Mouse (Mus musculus) CH12.LX (cell line): ENCODE data around the gene Rsph4a. TPM values are rescaled to one million over a fixed set of nuclear protein-coding genes. Genes with fewer than 3 reads are reported as not detected.

Experiments
- DNase-seq: peaks from one replicate; pipeline ENCODE4 v3.0.0-alpha.2; 2013; ENCODE audit errors: extremely low read depth
- H3K27ac ChIP-seq: 2 replicates; pipeline ENCODE4 v1.5.1; 2012; ENCODE audit warnings: low read depth, mild to moderate bottlenecking, control low read depth, moderate library complexity; ENCODE audit not compliant: insufficient read depth
- H3K27me3 ChIP-seq: replicated peaks from 2 replicates; pipeline ENCODE3; 2012; ENCODE audit warnings: inconsistent platforms
- H3K36me3 ChIP-seq, 2 experiments: replicated peaks in 1 of 2; 2 replicates each; pipeline versions ENCODE3 to v1.6.1; 2012; ENCODE audit warnings: inconsistent platforms in 1 of 2, low read length in 1 of 2, mild to moderate bottlenecking in 1 of 2, mixed read lengths in 1 of 2, moderate library complexity in 1 of 2; ENCODE audit not compliant: control insufficient read depth in 1 of 2, insufficient read depth in 1 of 2
- H3K4me1 ChIP-seq, 2 experiments: 2 replicates each; pipeline ENCODE4 v1.6.1; 2012; ENCODE audit warnings: inconsistent platforms in 1 of 2, moderate library complexity in 1 of 2; ENCODE audit not compliant: insufficient read depth in 2 of 2, control insufficient read depth in 1 of 2
- H3K4me2 ChIP-seq: 2 replicates; pipeline ENCODE4 v1.6.1; 2012; ENCODE audit warnings: low read depth, mild to moderate bottlenecking, control low read depth; ENCODE audit not compliant: poor library complexity, insufficient read depth, severe bottlenecking
- H3K4me3 ChIP-seq, 3 experiments: fragments of 150-350 bp in 1 of 3; sonication (generic) in 1 of 3; replicated peaks in 1 of 3; 2 replicates each; pipeline versions ENCODE3 to v1.5.1; 2011 to 2012; ENCODE audit warnings: low read depth in 2 of 3, low read length in 2 of 3, mild to moderate bottlenecking in 2 of 3, moderate library complexity in 2 of 3, control low read depth in 1 of 3, improper control_type of control experiment in 1 of 3, inconsistent platforms in 1 of 3, mixed read lengths in 1 of 3; ENCODE audit not compliant: poor library complexity in 1 of 3
- H3K79me2 ChIP-seq: replicated peaks from 2 replicates; pipeline ENCODE4 v1.6.1; 2012; ENCODE audit warnings: mild to moderate bottlenecking, moderate library complexity; ENCODE audit not compliant: control insufficient read depth, poor library complexity, insufficient read depth, severe bottlenecking; ENCODE audit errors: extremely low read depth
- H3K9ac ChIP-seq: 2 replicates; pipeline ENCODE4 v1.6.1; 2012; ENCODE audit warnings: low read depth, mild to moderate bottlenecking, control low read depth, moderate library complexity; ENCODE audit not compliant: insufficient read depth
- H3K9me3 ChIP-seq: replicated peaks from 2 replicates; pipeline ENCODE3; 2012; ENCODE audit warnings: low read length, inconsistent platforms, mixed read lengths
- BHLHE40 ChIP-seq: IDR thresholded peaks from 2 replicates; pipeline ENCODE4 v1.6.1; 2011; ENCODE audit warnings: mild to moderate bottlenecking, low read depth, low read length, improper control_type of control experiment
- CHD1 ChIP-seq: IDR thresholded peaks from 2 replicates; pipeline ENCODE4 v1.6.1; 2012; ENCODE audit warnings: low read depth, low read length, improper control_type of control experiment, inconsistent platforms
- CTCF ChIP-seq, 2 experiments: IDR thresholded peaks in 1 of 2; conservative IDR thresholded peaks in 1 of 2; 2 replicates each; pipeline ENCODE4 v1.5.1; 2011 to 2012; ENCODE audit warnings: low read depth in 2 of 2, low read length in 2 of 2, improper control_type of control experiment in 1 of 2, inconsistent platforms in 1 of 2, mild to moderate bottlenecking in 1 of 2, moderate library complexity in 1 of 2
- E2F4 ChIP-seq: IDR thresholded peaks from 2 replicates; pipeline ENCODE4 v1.6.1; 2011; ENCODE audit warnings: low read depth, low read length, improper control_type of control experiment; ENCODE audit not compliant: insufficient replicate concordance
- ELF1 ChIP-seq: IDR thresholded peaks from 2 replicates; pipeline ENCODE4 v1.6.1; 2014; ENCODE audit warnings: low read depth, mild to moderate bottlenecking, inconsistent platforms, low read length, improper control_type of control experiment
- EP300 ChIP-seq: IDR thresholded peaks from 2 replicates; pipeline ENCODE4 v1.6.1; 2011; ENCODE audit warnings: low read length, improper control_type of control experiment
- ETS1 ChIP-seq: conservative IDR thresholded peaks from 2 replicates; pipeline ENCODE4 v1.6.1; 2012; ENCODE audit warnings: low read depth, mild to moderate bottlenecking, inconsistent platforms, low read length, improper control_type of control experiment, moderate library complexity
- GABPA ChIP-seq: IDR thresholded peaks from 2 replicates; pipeline ENCODE4 v1.6.1; 2012; ENCODE audit warnings: low read depth, low read length, improper control_type of control experiment, inconsistent platforms; ENCODE audit not compliant: insufficient replicate concordance
- HCFC1 ChIP-seq: IDR thresholded peaks from 2 replicates; pipeline ENCODE4 v1.6.1; 2012; ENCODE audit warnings: low read depth, mild to moderate bottlenecking, inconsistent platforms, low read length, improper control_type of control experiment
- JUN ChIP-seq: IDR thresholded peaks from 2 replicates; pipeline ENCODE4 v1.6.1; 2011; ENCODE audit warnings: low read depth, mild to moderate bottlenecking, low read length, improper control_type of control experiment, moderate library complexity; ENCODE audit not compliant: insufficient read depth
- MAFK ChIP-seq: IDR thresholded peaks from 2 replicates; pipeline ENCODE4 v1.6.1; 2011; ENCODE audit warnings: low read length, improper control_type of control experiment; ENCODE audit not compliant: insufficient replicate concordance
- MAX ChIP-seq: IDR thresholded peaks from 2 replicates; pipeline ENCODE4 v1.6.1; 2011; ENCODE audit warnings: low read length, improper control_type of control experiment
- MAZ ChIP-seq: IDR thresholded peaks from 2 replicates; pipeline ENCODE4 v1.6.1; 2012; ENCODE audit warnings: low read depth, mild to moderate bottlenecking, inconsistent platforms, low read length, improper control_type of control experiment, moderate library complexity
- MXI1 ChIP-seq: IDR thresholded peaks from 2 replicates; pipeline ENCODE4 v1.6.1; 2011; ENCODE audit warnings: mild to moderate bottlenecking, low read depth, low read length, improper control_type of control experiment
- NELFE ChIP-seq: IDR thresholded peaks from 2 replicates; pipeline ENCODE4 v1.6.1; 2011; ENCODE audit warnings: low read depth, low read length, improper control_type of control experiment
- NRF1 ChIP-seq: IDR thresholded peaks from 2 replicates; pipeline ENCODE4 v1.6.1; 2014; ENCODE audit warnings: low read depth, mild to moderate bottlenecking, inconsistent platforms, low read length, improper control_type of control experiment, moderate library complexity
- PAX5 ChIP-seq: IDR thresholded peaks from 2 replicates; pipeline ENCODE4 v1.6.1; 2012; ENCODE audit warnings: low read length, inconsistent platforms, mixed read lengths
- POLR2A ChIP-seq: IDR thresholded peaks from 2 replicates; pipeline ENCODE4 v1.6.1; 2011; ENCODE audit warnings: low read depth, mild to moderate bottlenecking, improper control_type of control experiment, low read length
- POLR2AphosphoS2 ChIP-seq: IDR thresholded peaks from 2 replicates; pipeline ENCODE4 v1.6.1; 2011; ENCODE audit warnings: low read depth, low read length, improper control_type of control experiment
- RAD21 ChIP-seq: IDR thresholded peaks from 2 replicates; pipeline ENCODE4 v1.6.1; 2011; ENCODE audit warnings: low read depth, mild to moderate bottlenecking, low read length, improper control_type of control experiment, moderate library complexity
- RCOR1 ChIP-seq: conservative IDR thresholded peaks from 2 replicates; pipeline ENCODE4 v1.6.1; 2012; ENCODE audit warnings: low read depth, mild to moderate bottlenecking, inconsistent platforms, low read length, improper control_type of control experiment
- SIN3A ChIP-seq: IDR thresholded peaks from 2 replicates; pipeline ENCODE4 v1.6.1; 2012; ENCODE audit warnings: low read length, improper control_type of control experiment, inconsistent platforms
- SMC3 ChIP-seq: IDR thresholded peaks from 2 replicates; pipeline ENCODE4 v1.6.1; 2011; ENCODE audit warnings: low read depth, low read length, improper control_type of control experiment
- TCF12 ChIP-seq: IDR thresholded peaks from 2 replicates; pipeline ENCODE4 v1.6.1; 2014; ENCODE audit warnings: low read depth, mild to moderate bottlenecking, inconsistent platforms, low read length, improper control_type of control experiment
- UBTF ChIP-seq: IDR thresholded peaks from 2 replicates; pipeline ENCODE4 v1.6.1; 2012; ENCODE audit warnings: low read depth, mild to moderate bottlenecking, inconsistent platforms, low read length, improper control_type of control experiment, moderate library complexity
- USF1 ChIP-seq: IDR thresholded peaks from 2 replicates; pipeline ENCODE4 v1.6.1; 2014; ENCODE audit warnings: low read depth, mild to moderate bottlenecking, inconsistent platforms, low read length, improper control_type of control experiment
- ZKSCAN1 ChIP-seq: IDR thresholded peaks from 2 replicates; pipeline ENCODE4 v1.6.1; 2012; ENCODE audit warnings: low read depth, inconsistent platforms, low read length, improper control_type of control experiment, borderline replicate concordance
- ZMIZ1 ChIP-seq: IDR thresholded peaks from 2 replicates; pipeline ENCODE4 v1.6.1; 2012; ENCODE audit warnings: low read depth, mild to moderate bottlenecking, inconsistent platforms, low read length, improper control_type of control experiment
- ZNF384 ChIP-seq: IDR thresholded peaks from 2 replicates; pipeline ENCODE4 v1.6.1; 2012; ENCODE audit warnings: low read depth, low read length, improper control_type of control experiment, inconsistent platforms
- dilution Hi-C: fragments of 300-500 bp; cut with MboI; formaldehyde crosslinking; loops from 2 replicates; pipeline ENCODE4 v1.14.3; 2020; ENCODE audit warnings: low sequenced_read_pairs; ENCODE audit not compliant: extremely low pct_unique_long_range_greater_than_20kb, extremely low pct_ligation_motif_present
- in situ Hi-C: fragments of 300-500 bp; cut with MboI; formaldehyde crosslinking; loops from 3 replicates; pipeline ENCODE4 v1.14.3; 2019; ENCODE audit warnings: low sequenced_read_pairs, low pct_ligation_motif_present, low pct_unique_long_range_greater_than_20kb, mixed read lengths
- polyA plus RNA-seq: library from polyadenylated mRNA; unstranded; fragments of >175 nt; gene quantifications from 2 replicates; pipeline ENCODE4 v1.2.1, GENCODE M21; 2012; ENCODE audit warnings: low read depth; ENCODE audit not compliant: insufficient read length
- total RNA-seq, 2 experiments: library from RNA; depleted of rRNA; stranded (reverse); fragments of 300-350 nt in 1 of 2; fragments of >200 nt in 1 of 2; gene quantifications; 2 replicates each; pipeline ENCODE4 v1.2.3; 2012 to 2014

The Rsph4a gene
- total and polyA plus RNA-seq, 3 experiments = not detected

- Histone ChIP-seq H3K4me2 (no peak overlapping the region), H3K79me2 (no peaks in the 10 kb centered on the region), H3K27me3 (no peaks in the 10 kb centered on the region), H3K9ac (no peak overlapping the region), H3K4me1 (peaks cover 0 to 8% of the 10 kb centered on the region in 2 experiments; a peak in 1 of 4 replicates), H3K9me3 (no peaks in the 10 kb centered on the region), H3K4me3 (no peak overlapping the region), H3K27ac (no peak overlapping the region), H3K36me3 (no peaks in the 10 kb centered on the region)
- TF ChIP-seq ETS1 (no peak), PAX5 (no peak), BHLHE40 (no peak), ELF1 (no peak), ZNF384 (no peak), HCFC1 (no peak), E2F4 (no peak), POLR2A (no peak), MAFK (no peak), POLR2AphosphoS2 (no peak), USF1 (no peak), JUN (no peak), MAX (no peak), NELFE (no peak), ZKSCAN1 (no peak), GABPA (no peak), EP300 (no peak), UBTF (no peak), TCF12 (no peak), MXI1 (no peak)
- DNase-seq = no peak
- dilution Hi-C loops (no loop called here), in situ Hi-C loops (no loop called here)
Measured at GRCm38 (mm10) chr10:33865994-33866393, 38.9 kb upstream of the Rsph4a start.

DNA sequence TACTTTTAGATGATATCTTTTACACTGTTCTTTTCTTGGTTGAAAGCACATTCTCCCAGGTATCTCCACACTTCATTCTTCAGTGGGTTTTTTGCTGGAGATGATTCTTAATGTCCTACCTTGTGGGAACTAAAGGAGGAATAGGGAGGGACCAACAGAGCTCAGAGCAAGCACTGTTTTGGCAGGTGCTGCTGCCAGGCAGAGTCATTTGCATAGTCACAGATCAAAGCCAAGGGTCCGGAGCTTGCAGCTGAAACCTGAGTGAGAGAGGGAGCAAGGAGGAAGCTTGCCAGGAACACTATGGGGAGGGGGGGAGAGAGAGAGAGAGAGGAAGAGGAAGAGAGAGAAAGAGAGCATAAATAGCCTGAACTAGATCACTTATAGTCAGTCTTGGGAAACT is 34.5 kb upstream of the Rsph4a start:
- Histone ChIP-seq H3K4me1 (peaks cover 0 to 8% of the 10 kb centered on the region in 2 experiments; a peak in 1 of 4 replicates), H3K79me2 (no peaks in the 10 kb centered on the region), H3K9ac (no peak overlapping the region), H3K9me3 (peaks cover 2% of the 10 kb centered on the region), H3K27ac (no peak overlapping the region), H3K4me2 (no peak overlapping the region), H3K4me3 (no peak overlapping the region), H3K36me3 (no peaks in the 10 kb centered on the region), H3K27me3 (no peaks in the 10 kb centered on the region)
- dilution Hi-C loops = no loop called here
- peak; percentile 6 for DNase-seq
- TF ChIP-seq CHD1 (no peak), UBTF (no peak), RAD21 (no peak), ZNF384 (no peak), CTCF (conservative IDR thresholded peaks at IDR 0.05 in 1 of 2, IDR thresholded peaks at IDR 0.05 in 1 of 2; ENCODE audit: low read depth in 2 of 2, low read length in 2 of 2) (no peak), MAZ (no peak), TCF12 (no peak), EP300 (no peak), POLR2AphosphoS2 (no peak), HCFC1 (no peak), BHLHE40 (no peak), SMC3 (no peak), RCOR1 (no peak), SIN3A (no peak), MAX (no peak), ZMIZ1 (no peak), PAX5 (no peak), NELFE (no peak), NRF1 (no peak)
- in situ Hi-C loops = no loop called here
